Mouse (Mus musculus) cerebellum, adult 11-12 months (tissue): Measurements from ENCODE around the gene Crisp4.

Source experiments
- DNase-seq: peaks from one replicate; pipeline ENCODE4 v3.0.0; 2022

The Crisp4 gene

DNA sequence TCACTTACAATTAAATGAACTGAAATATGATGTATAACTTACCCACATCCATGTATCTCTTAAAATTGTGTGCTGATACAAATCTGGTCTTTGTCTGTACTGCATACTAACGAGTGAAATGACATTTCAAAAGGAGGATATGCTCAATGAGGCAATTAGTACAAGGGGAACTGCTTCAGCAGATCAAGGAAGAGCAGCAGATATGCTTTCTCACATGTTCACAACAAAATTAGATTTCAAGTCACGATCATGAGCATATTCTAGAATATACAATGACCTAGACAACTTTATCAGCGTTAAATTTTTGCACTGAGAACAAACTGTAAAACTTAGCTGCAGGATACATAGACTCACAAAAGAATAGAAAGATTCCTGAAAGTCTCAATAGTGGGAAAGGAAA lies at the start of gene Crisp4:
TSS of gene Crisp4 (minus strand) at position 101 of the 400 bp plus-strand sequence.
- no peak for DNase-seq

DNA sequence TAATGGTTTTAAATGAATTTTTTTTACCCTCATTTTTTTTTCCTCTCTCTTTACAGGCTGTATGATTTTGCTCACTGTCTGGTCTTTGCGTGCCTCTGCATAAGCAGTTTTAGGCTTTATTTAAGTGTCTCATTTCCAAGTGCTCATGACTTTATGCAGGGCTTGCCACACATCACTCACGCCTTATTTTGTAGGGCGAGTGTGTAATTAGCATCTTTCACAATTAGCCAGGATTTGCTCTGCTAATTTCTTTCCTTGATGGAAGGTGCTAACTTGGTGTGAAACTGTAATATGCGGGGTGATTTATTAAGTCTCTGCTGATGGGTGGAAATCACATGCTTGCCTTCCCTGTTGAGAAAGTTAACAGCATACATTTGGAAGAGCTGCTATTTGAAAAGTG lies 46.0 kb upstream of the Crisp4 start:
- no peak for DNase-seq

- DNase-seq, result no peak
These were observed 45.3 kb upstream of the Crisp4 start for GRCm38 (mm10) chr1:18190714-18191712.

- DNase-seq, result peak; percentile 10
These were observed 35.5 kb upstream of the Crisp4 start for GRCm38 (mm10) chr1:18181167-18181566.

GRCm38 (mm10) chr1:18170573-18170972 lies 24.9 kb upstream of the Crisp4 start:
- DNase-seq, result no peak

GRCm38 (mm10) chr1:18168261-18168660 lies 22.6 kb upstream of the Crisp4 start:
- DNase-seq, result peak; percentile 36

DNA sequence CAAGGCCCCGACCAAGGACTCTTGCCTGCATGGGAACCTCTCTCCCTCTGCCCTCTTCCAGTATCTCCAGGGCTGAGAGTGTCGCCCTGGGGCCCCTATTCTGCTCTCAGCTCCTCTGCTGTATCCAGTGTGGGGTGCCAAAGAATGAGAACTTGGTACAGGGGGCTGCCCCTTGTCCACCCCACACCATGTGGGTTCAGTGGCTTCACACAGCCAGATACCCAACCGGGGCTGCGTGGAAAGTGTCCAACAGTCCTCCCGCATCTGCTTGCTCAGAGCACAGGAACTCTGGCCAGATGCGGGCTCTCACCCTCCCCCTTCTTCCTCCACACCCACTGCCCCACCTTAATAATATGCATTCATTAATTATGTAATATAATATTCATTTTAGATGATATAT lies 13.4 kb upstream of the Crisp4 start:
- DNase-seq, result no peak

GRCm38 (mm10) chr1:18148211-18148610 lies 2.5 kb upstream of the Crisp4 start:
- no peak for DNase-seq

DNA sequence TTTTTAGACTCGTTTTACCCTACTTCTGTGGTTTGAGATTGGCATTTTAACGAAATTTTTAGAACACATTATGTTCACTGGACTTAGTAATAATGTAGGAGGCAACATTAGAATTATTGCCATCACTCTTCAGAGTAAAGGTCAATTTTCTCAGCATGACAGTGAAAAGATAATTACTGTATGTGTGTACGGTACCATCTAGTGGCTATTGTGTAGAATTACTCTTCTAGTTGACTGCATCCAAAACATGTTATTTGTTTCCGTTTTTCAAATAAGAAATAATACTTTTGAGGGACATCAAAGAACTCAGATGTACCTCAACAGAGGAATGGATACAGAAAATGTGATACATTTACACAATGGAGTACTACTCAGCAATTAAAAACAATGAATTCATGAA lies 14.0 kb downstream of the Crisp4 start:
- DNase-seq, result no peak

GRCm38 (mm10) chr1:18129983-18130382 lies 15.7 kb downstream of the Crisp4 start:
- no peak for DNase-seq

DNA sequence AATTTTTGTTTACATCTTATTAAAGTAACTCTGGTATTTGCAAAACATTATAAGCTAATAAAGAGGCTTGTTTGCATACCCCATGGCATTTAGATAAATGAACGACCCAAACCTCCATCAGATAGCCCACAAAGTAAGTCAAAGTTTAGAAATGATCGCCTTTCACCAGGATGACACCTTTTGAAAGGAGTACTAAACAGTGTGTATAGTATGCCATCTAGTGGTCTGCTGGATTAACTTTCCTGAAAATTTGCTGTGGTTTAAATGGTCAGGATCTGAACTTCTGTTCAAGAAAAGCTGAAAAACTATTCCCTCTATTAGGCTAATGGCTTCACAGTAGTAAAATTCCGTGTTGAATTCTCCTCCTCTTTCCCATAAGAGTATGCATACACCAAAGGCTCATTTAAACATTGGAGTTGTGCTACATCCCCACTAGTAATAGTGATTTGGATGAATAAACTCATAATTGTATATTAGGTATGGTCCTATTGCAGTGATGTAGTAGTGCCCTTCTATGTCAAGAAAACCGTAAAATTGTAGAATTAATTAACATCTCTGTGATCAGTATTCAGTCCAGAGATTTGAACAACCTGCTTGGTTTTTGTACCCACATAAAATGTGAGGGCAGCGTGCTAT lies 38.9 kb downstream of the Crisp4 start:
- no peak for DNase-seq

DNA sequence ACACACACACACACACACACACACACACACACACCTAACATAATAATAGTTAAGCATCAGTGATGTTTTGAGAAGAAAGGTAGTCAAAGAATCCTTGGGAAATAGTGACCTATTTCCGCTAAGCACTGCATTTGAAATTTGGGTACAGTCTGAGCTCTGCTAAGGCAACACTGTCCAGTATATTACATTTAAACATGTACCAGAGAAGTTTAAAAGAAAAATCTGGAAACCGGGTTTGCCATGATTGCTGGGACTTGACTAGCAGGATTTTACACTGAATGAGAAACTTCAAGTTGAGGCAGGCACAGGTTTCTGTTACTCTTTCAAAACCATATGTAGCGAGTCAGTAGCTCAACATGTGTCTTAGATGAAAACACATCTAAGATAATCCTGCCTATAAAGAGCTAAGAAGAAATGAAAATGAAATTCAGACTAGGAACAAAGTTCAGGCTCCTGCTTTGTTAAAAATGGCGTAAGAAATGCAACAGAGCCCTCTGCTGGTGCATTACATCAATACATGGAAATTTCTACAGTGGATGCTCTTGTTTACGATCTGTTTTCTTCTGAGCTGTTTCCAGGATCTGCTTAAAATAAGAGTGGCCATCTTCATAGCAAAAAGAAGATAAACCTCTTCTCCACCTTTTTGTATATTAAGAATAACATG lies 39.7 kb downstream of the Crisp4 start:
- DNase-seq, result no peak

DNA sequence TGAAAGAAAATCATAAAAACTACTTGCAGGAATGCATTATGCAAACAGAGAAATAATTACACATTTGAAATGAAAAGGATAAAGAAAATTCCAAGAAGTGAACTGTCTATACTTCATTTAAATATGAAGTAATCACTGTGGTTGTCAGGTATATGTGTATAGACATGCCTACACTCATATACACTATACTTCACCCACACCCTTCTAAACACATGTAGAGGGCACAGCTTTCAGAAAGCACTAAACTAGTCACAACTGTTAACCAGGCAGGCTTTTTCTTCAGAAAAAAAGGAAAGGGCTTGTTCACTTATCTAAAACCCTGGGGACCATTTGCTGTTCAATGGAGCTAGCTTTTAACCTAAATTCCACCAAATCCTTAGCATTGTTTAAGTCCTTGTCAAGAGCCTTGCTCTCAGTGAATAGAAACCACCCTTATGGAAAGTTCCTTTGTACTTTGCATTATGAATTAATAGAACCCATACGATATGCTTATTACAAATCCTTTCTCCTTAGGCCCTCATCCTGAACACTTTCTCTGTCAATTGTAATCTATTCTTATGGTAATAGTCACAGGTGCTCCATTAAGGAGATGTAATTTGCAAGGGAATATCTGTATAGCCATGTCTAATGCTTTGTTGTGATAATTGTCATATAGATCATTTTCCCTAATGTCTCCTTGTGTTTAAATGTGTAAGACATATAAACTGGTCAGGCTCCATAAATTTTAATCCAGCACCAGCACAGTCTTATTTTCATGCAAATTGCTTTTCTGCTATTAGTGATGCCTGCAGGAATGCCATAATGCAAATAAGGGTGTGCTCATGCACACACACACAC lies 40.5 kb downstream of the Crisp4 start:
- no peak for DNase-seq
